Mouse (Mus musculus): ENCODE measurements at regions not wholly inside any gene's neighbourhood (a gene's known extent, or its start where the extent isn't known, plus 50 kb on each side); places are given as distances from the start of the nearest gene placed in this dataset.

- ATAC-seq (replicated peaks; ENCODE audit: insufficient number of reproducible peaks, low FRiP score, low TSS enrichment, low read depth) (no peak), DNase-seq (ENCODE audit: low spot score) (no peak)
- H3K9me3 ChIP-seq (replicated peaks; ENCODE audit: control insufficient read depth, low read length), result no peaks in the 10 kb centered on the region
- H3K4me1 ChIP-seq (ENCODE audit: control insufficient read depth, insufficient read depth, low read length), result no peaks in the 10 kb centered on the region; the same call in 1 of the 2 replicates
- H3K4me3 ChIP-seq (ENCODE audit: low read depth, low read length), result no peak overlapping the region
- no peak overlapping the region for H3K4me2 ChIP-seq (ENCODE audit: low read depth, low read length)
- no peak overlapping the region for H3K9ac ChIP-seq (replicated peaks; ENCODE audit: low read length)
- H3K27ac ChIP-seq (replicated peaks; ENCODE audit: low read depth, low read length), result no peak overlapping the region
- H3K36me3 ChIP-seq (replicated peaks; ENCODE audit: control insufficient read depth, insufficient read depth, low read depth, low read length), result no peaks in the 10 kb centered on the region
- WGBS, result 85% methylated on average over 13 of the region's 13 CpGs
- H3K27me3 ChIP-seq (ENCODE audit: control insufficient read depth, insufficient read depth, low read length), result no peaks in the 10 kb centered on the region
Observed at GRCm38 (mm10) chr4:84149149-84150050, 525.7 kb downstream of the Bnc2 start.

GRCm38 (mm10) chr4:84150698-84151097, 524.4 kb downstream of the Bnc2 start:
- Histone ChIP-seq H3K4me2 (ENCODE audit: low read depth, low read length) (no peak overlapping the region), H3K9ac (replicated peaks; ENCODE audit: low read length) (no peak overlapping the region), H3K27ac (replicated peaks; ENCODE audit: low read depth, low read length) (no peak overlapping the region), H3K27me3 (ENCODE audit: control insufficient read depth, insufficient read depth, low read length) (no peaks in the 10 kb centered on the region), H3K4me1 (ENCODE audit: control insufficient read depth, insufficient read depth, low read length) (no peaks in the 10 kb centered on the region; the same call in 1 of the 2 replicates), H3K4me3 (ENCODE audit: low read depth, low read length) (no peak overlapping the region), H3K9me3 (replicated peaks; ENCODE audit: control insufficient read depth, low read length) (no peaks in the 10 kb centered on the region), H3K36me3 (replicated peaks; ENCODE audit: control insufficient read depth, insufficient read depth, low read depth, low read length) (no peaks in the 10 kb centered on the region)
- DNase-seq (ENCODE audit: low spot score) (no peak), ATAC-seq (replicated peaks; ENCODE audit: insufficient number of reproducible peaks, low FRiP score, low TSS enrichment, low read depth) (no peak)
- 62% methylated on average over 3 of the region's 3 CpGs for WGBS

GRCm38 (mm10) chr4:84151247-84151646, 523.8 kb downstream of the Bnc2 start:
- WGBS, result 82% methylated on average over 9 of the region's 9 CpGs
- Histone ChIP-seq H3K27me3 (ENCODE audit: control insufficient read depth, insufficient read depth, low read length) (no peaks in the 10 kb centered on the region), H3K4me1 (ENCODE audit: control insufficient read depth, insufficient read depth, low read length) (no peaks in the 10 kb centered on the region; the same call in 1 of the 2 replicates), H3K4me2 (ENCODE audit: low read depth, low read length) (no peak overlapping the region), H3K27ac (replicated peaks; ENCODE audit: low read depth, low read length) (no peak overlapping the region), H3K9me3 (replicated peaks; ENCODE audit: control insufficient read depth, low read length) (no peaks in the 10 kb centered on the region), H3K4me3 (ENCODE audit: low read depth, low read length) (no peak overlapping the region), H3K36me3 (replicated peaks; ENCODE audit: control insufficient read depth, insufficient read depth, low read depth, low read length) (no peaks in the 10 kb centered on the region), H3K9ac (replicated peaks; ENCODE audit: low read length) (no peak overlapping the region)
- no peak for ATAC-seq (replicated peaks; ENCODE audit: insufficient number of reproducible peaks, low FRiP score, low TSS enrichment, low read depth)
- no peak for DNase-seq (ENCODE audit: low spot score)

- H3K27ac ChIP-seq (replicated peaks; ENCODE audit: low read depth, low read length), result no peak overlapping the region
- no peaks in the 10 kb centered on the region for H3K36me3 ChIP-seq (replicated peaks; ENCODE audit: control insufficient read depth, insufficient read depth, low read depth, low read length)
- no peak for ATAC-seq (replicated peaks; ENCODE audit: insufficient number of reproducible peaks, low FRiP score, low TSS enrichment, low read depth)
- H3K27me3 ChIP-seq (ENCODE audit: control insufficient read depth, insufficient read depth, low read length), result no peaks in the 10 kb centered on the region
- WGBS, result 34% methylated on average over 6 of the region's 6 CpGs
- H3K4me3 ChIP-seq (ENCODE audit: low read depth, low read length), result no peak overlapping the region
- H3K4me1 ChIP-seq (ENCODE audit: control insufficient read depth, insufficient read depth, low read length), result no peaks in the 10 kb centered on the region; the same call in 1 of the 2 replicates
- DNase-seq (ENCODE audit: low spot score), result peak; percentile 45
- no peaks in the 10 kb centered on the region for H3K9me3 ChIP-seq (replicated peaks; ENCODE audit: control insufficient read depth, low read length)
- no peak overlapping the region for H3K9ac ChIP-seq (replicated peaks; ENCODE audit: low read length)
- no peak overlapping the region for H3K4me2 ChIP-seq (ENCODE audit: low read depth, low read length)
Observed at GRCm38 (mm10) chr4:84151971-84152450, 523.1 kb downstream of the Bnc2 start.

GRCm38 (mm10) chr4:84153571-84153970, 521.5 kb downstream of the Bnc2 start:
- Histone ChIP-seq H3K9ac (replicated peaks; ENCODE audit: low read length) (no peak overlapping the region), H3K4me1 (ENCODE audit: control insufficient read depth, insufficient read depth, low read length) (no peaks in the 10 kb centered on the region; the same call in 1 of the 2 replicates), H3K36me3 (replicated peaks; ENCODE audit: control insufficient read depth, insufficient read depth, low read depth, low read length) (no peaks in the 10 kb centered on the region), H3K4me2 (ENCODE audit: low read depth, low read length) (no peak overlapping the region), H3K27ac (replicated peaks; ENCODE audit: low read depth, low read length) (no peak overlapping the region), H3K27me3 (ENCODE audit: control insufficient read depth, insufficient read depth, low read length) (no peaks in the 10 kb centered on the region), H3K9me3 (replicated peaks; ENCODE audit: control insufficient read depth, low read length) (no peaks in the 10 kb centered on the region), H3K4me3 (ENCODE audit: low read depth, low read length) (no peak overlapping the region)
- 94% methylated on average over 9 of the region's 9 CpGs for WGBS
- DNase-seq (ENCODE audit: low spot score), result no peak
- no peak for ATAC-seq (replicated peaks; ENCODE audit: insufficient number of reproducible peaks, low FRiP score, low TSS enrichment, low read depth)

- H3K4me2 ChIP-seq (ENCODE audit: low read depth, low read length), result no peak overlapping the region
- no peak overlapping the region for H3K27ac ChIP-seq (replicated peaks; ENCODE audit: low read depth, low read length)
- no peaks in the 10 kb centered on the region for H3K27me3 ChIP-seq (ENCODE audit: control insufficient read depth, insufficient read depth, low read length)
- 84% methylated on average over 5 of the region's 5 CpGs for whole genome bisulfite sequencing
- no peaks in the 10 kb centered on the region for H3K9me3 ChIP-seq (replicated peaks; ENCODE audit: control insufficient read depth, low read length)
- H3K4me3 ChIP-seq (ENCODE audit: low read depth, low read length), result no peak overlapping the region
- DNase-seq (ENCODE audit: low spot score), result no peak
- H3K36me3 ChIP-seq (replicated peaks; ENCODE audit: control insufficient read depth, insufficient read depth, low read depth, low read length), result no peaks in the 10 kb centered on the region
- no peaks in the 10 kb centered on the region for H3K4me1 ChIP-seq (ENCODE audit: control insufficient read depth, insufficient read depth, low read length)
- no peak overlapping the region for H3K9ac ChIP-seq (replicated peaks; ENCODE audit: low read length)
- ATAC-seq (replicated peaks; ENCODE audit: insufficient number of reproducible peaks, low FRiP score, low TSS enrichment, low read depth), result no peak
Observed at GRCm38 (mm10) chr4:84157911-84158647, 517.0 kb downstream of the Bnc2 start.

GRCm38 (mm10) chr4:84163362-84163761, 511.7 kb downstream of the Bnc2 start:
- H3K4me3 ChIP-seq (ENCODE audit: low read depth, low read length), result no peak overlapping the region
- no peak for ATAC-seq (replicated peaks; ENCODE audit: insufficient number of reproducible peaks, low FRiP score, low TSS enrichment, low read depth)
- H3K4me2 ChIP-seq (ENCODE audit: low read depth, low read length), result no peak overlapping the region
- H3K9ac ChIP-seq (replicated peaks; ENCODE audit: low read length), result no peak overlapping the region
- H3K27me3 ChIP-seq (ENCODE audit: control insufficient read depth, insufficient read depth, low read length), result no peaks in the 10 kb centered on the region
- DNase-seq (ENCODE audit: low spot score), result no peak
- H3K27ac ChIP-seq (replicated peaks; ENCODE audit: low read depth, low read length), result no peak overlapping the region
- H3K4me1 ChIP-seq (ENCODE audit: control insufficient read depth, insufficient read depth, low read length), result no peaks in the 10 kb centered on the region
- 89% methylated on average over 6 of the region's 6 CpGs for WGBS
- no peaks in the 10 kb centered on the region for H3K9me3 ChIP-seq (replicated peaks; ENCODE audit: control insufficient read depth, low read length)
- H3K36me3 ChIP-seq (replicated peaks; ENCODE audit: control insufficient read depth, insufficient read depth, low read depth, low read length), result no peaks in the 10 kb centered on the region

- H3K9ac ChIP-seq (replicated peaks; ENCODE audit: low read length), result no peak overlapping the region
- H3K4me1 ChIP-seq (ENCODE audit: control insufficient read depth, insufficient read depth, low read length), result no peaks in the 10 kb centered on the region
- no peaks in the 10 kb centered on the region for H3K9me3 ChIP-seq (replicated peaks; ENCODE audit: control insufficient read depth, low read length)
- H3K27me3 ChIP-seq (ENCODE audit: control insufficient read depth, insufficient read depth, low read length), result no peaks in the 10 kb centered on the region
- 80% methylated on average over 3 of the region's 3 CpGs for WGBS
- H3K4me2 ChIP-seq (ENCODE audit: low read depth, low read length), result no peak overlapping the region
- no peak overlapping the region for H3K27ac ChIP-seq (replicated peaks; ENCODE audit: low read depth, low read length)
- DNase-seq (ENCODE audit: low spot score) (no peak), ATAC-seq (replicated peaks; ENCODE audit: insufficient number of reproducible peaks, low FRiP score, low TSS enrichment, low read depth) (no peak)
- no peak overlapping the region for H3K4me3 ChIP-seq (ENCODE audit: low read depth, low read length)
- H3K36me3 ChIP-seq (replicated peaks; ENCODE audit: control insufficient read depth, insufficient read depth, low read depth, low read length), result no peaks in the 10 kb centered on the region
Observed at GRCm38 (mm10) chr4:84165256-84165655, 509.8 kb downstream of the Bnc2 start.
